Mouse (Mus musculus): ENCODE measurements around the gene Jph2. TPM values are rescaled to one million over a fixed set of nuclear protein-coding genes. Genes with fewer than 3 reads are reported as not detected.

The Jph2 gene
- polyA plus RNA-seq (2015; fragmentation: Nextera tagmentation; extraction: Ambion mirVana) = 0.38 and 0.49 TPM in 2 replicates

DNA sequence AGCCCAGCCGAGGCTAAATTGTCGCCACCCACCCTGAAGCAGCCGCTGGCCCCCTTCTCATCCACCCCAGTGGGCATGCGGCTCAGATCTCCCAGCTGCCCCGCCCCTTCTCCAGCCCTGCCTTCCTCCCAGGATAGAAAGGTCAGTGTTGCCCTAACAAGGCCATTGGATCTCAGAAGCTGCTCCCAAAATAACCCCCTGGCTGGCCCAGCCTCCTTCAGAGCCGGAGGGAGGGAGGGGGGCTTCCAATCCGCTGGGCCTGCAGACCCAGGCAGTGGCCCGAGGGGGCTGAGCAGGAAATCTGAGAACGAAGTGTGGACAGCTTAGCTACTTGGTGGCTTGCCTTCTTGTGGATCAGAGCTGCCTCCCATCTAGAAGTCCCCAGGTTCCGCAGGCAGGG lies at the start of gene Jph2:
TSS of gene Jph2 (minus strand) at position 89 of the 400 bp plus-strand sequence.
- 0 out of 2 replicates have a peak, but pooled peaks cover 9% of the 10 kb centered on the region for H3K27me3 ChIP-seq
- H3K27ac ChIP-seq = no peak within 1 kb of the TSS
- 16% methylated on average over 10 of the region's 10 CpGs for WGBS
- H3K4me1 ChIP-seq (replicated peaks) = peaks cover 8% of the 10 kb centered on the region; the same call in 1 of the 2 replicates
- no peak for ATAC-seq (ENCODE audit: low FRiP score)
- H3K36me3 ChIP-seq = no peaks in the 10 kb centered on the region
- no peaks in the 10 kb centered on the region for H3K9me3 ChIP-seq
- no peak within 1 kb of the TSS for H3K4me3 ChIP-seq
- peak within 1 kb of the TSS; percentile 21; the same call in 1 of the 2 replicates for H3K4me2 ChIP-seq
- H3K9ac ChIP-seq = peak within 1 kb of the TSS; percentile 15

DNA sequence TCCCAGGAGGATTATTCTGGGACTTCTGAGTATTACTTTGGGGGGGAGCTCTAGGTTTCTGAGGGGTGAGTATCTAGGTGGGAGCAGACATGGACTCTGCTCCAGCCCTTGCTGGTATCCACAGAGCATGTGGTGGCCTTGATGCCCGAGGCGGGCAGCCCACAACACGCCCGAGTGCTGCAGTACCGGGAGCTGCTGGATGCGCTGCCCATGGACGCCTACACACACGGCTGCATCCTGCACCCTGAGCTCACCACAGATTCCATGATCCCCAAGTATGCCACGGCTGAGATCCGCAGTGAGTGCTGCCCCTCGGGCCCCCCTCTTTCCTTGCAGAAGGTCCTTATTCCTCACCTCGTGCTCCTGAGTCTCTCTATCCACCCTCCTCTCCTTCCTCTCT lies 49.6 kb upstream of the Jph2 start:
- Histone ChIP-seq H3K9me3 (no peaks in the 10 kb centered on the region), H3K27ac (no peak overlapping the region), H3K4me2 (no peak overlapping the region), H3K27me3 (no peaks in the 10 kb centered on the region), H3K9ac (no peak overlapping the region), H3K36me3 (peaks cover 76% of the 10 kb centered on the region), H3K4me3 (no peak overlapping the region), H3K4me1 (replicated peaks) (peaks cover 24% of the 10 kb centered on the region)
- 79% methylated on average over 12 of the region's 12 CpGs for WGBS
- no peak for ATAC-seq (ENCODE audit: low FRiP score)

GRCm38 (mm10) chr2:163444017-163444416 lies 46.2 kb upstream of the Jph2 start:
- H3K9me3 ChIP-seq = no peaks in the 10 kb centered on the region
- no peak overlapping the region for H3K9ac ChIP-seq
- H3K4me2 ChIP-seq = no peak overlapping the region
- H3K27ac ChIP-seq = no peak overlapping the region
- peaks cover 50% of the 10 kb centered on the region for H3K4me1 ChIP-seq (replicated peaks)
- H3K27me3 ChIP-seq = no peaks in the 10 kb centered on the region
- H3K4me3 ChIP-seq = no peak overlapping the region
- H3K36me3 ChIP-seq = peaks cover 55% of the 10 kb centered on the region
- ATAC-seq (ENCODE audit: low FRiP score) = no peak
- 74% methylated on average over 7 of the region's 7 CpGs for WGBS

- 64% methylated on average over 6 of the region's 6 CpGs for WGBS
- Histone ChIP-seq H3K4me3 (no peak overlapping the region), H3K27ac (no peak overlapping the region), H3K27me3 (no peaks in the 10 kb centered on the region), H3K4me1 (replicated peaks) (peaks cover 50% of the 10 kb centered on the region), H3K9ac (no peak overlapping the region), H3K36me3 (peaks cover 50% of the 10 kb centered on the region), H3K4me2 (no peak overlapping the region), H3K9me3 (no peaks in the 10 kb centered on the region)
- no peak for ATAC-seq (ENCODE audit: low FRiP score)
Measured at GRCm38 (mm10) chr2:163443543-163443942, 45.8 kb upstream of the Jph2 start.

- Histone ChIP-seq H3K9ac (peak overlapping the region; percentile 96), H3K27ac (0 out of 2 replicates have a peak overlapping the region, but pooled peaks have one; percentile 94), H3K4me1 (replicated peaks) (peaks cover 54% of the 10 kb centered on the region), H3K36me3 (peaks cover 15% of the 10 kb centered on the region), H3K4me3 (peak overlapping the region; percentile 91), H3K9me3 (no peaks in the 10 kb centered on the region), H3K27me3 (no peaks in the 10 kb centered on the region), H3K4me2 (peak overlapping the region; percentile 75)
- WGBS = 79% methylated on average over 1 of the region's 1 CpGs
- ATAC-seq (ENCODE audit: low FRiP score) = no peak
Measured at GRCm38 (mm10) chr2:163439488-163439887, 41.7 kb upstream of the Jph2 start.

GRCm38 (mm10) chr2:163438619-163439451 lies 41.0 kb upstream of the Jph2 start:
- H3K4me2 ChIP-seq = peak overlapping the region; percentile 75
- H3K27me3 ChIP-seq = no peaks in the 10 kb centered on the region
- peak; percentile 79 for ATAC-seq (ENCODE audit: low FRiP score)
- peak overlapping the region; percentile 94 for H3K27ac ChIP-seq
- H3K4me3 ChIP-seq = peak overlapping the region; percentile 91
- peak overlapping the region; percentile 96 for H3K9ac ChIP-seq
- H3K4me1 ChIP-seq (replicated peaks) = peaks cover 49% of the 10 kb centered on the region
- 2% methylated on average over 25 of the region's 30 CpGs for WGBS
- H3K9me3 ChIP-seq = no peaks in the 10 kb centered on the region
- H3K36me3 ChIP-seq = peaks cover 15% of the 10 kb centered on the region

GRCm38 (mm10) chr2:163438246-163438618 lies 40.4 kb upstream of the Jph2 start, which contains the start of gene Gdap1l1:
TSS of gene Gdap1l1 (plus strand) at chr2:163438476.
- ATAC-seq (ENCODE audit: low FRiP score) = peak; percentile 83
- Histone ChIP-seq H3K4me3 (peak within 1 kb of the TSS; percentile 91), H3K9me3 (no peaks in the 10 kb centered on the region), H3K4me2 (peak within 1 kb of the TSS; percentile 75), H3K9ac (peak within 1 kb of the TSS; percentile 96), H3K27me3 (no peaks in the 10 kb centered on the region), H3K36me3 (peaks cover 15% of the 10 kb centered on the region), H3K4me1 (replicated peaks) (peaks cover 44% of the 10 kb centered on the region), H3K27ac (peak within 1 kb of the TSS; percentile 94)
- 1% methylated on average over 17 of the region's 18 CpGs for WGBS

DNA sequence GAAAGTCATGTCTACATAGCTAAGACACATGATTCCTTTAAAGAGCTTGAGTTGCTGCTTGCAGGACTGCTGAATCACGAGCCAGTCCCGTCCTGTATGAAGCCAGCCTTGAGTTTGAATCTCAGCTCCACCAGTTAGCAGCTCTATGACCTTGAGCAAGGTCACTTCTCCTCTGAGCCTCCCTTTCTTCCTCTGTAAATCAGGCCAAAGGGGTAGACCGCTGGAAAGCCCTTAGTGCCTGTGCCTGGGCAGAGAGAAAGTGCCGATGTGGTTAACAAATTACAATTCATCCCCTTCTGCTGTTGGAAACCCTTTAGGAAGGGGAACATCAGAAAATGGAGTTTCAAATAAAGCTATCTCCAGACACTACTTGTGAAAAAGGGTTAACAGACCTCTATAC lies 40.0 kb upstream of the Jph2 start:
- Histone ChIP-seq H3K36me3 (peaks cover 12% of the 10 kb centered on the region), H3K27me3 (no peaks in the 10 kb centered on the region), H3K4me3 (peak overlapping the region; percentile 91), H3K27ac (peak overlapping the region; percentile 94), H3K9ac (peak overlapping the region; percentile 96), H3K9me3 (no peaks in the 10 kb centered on the region), H3K4me2 (peak overlapping the region; percentile 75), H3K4me1 (replicated peaks) (peaks cover 43% of the 10 kb centered on the region)
- no peak for ATAC-seq (ENCODE audit: low FRiP score)
- 41% methylated on average over 4 of the region's 4 CpGs for WGBS

- Histone ChIP-seq H3K4me1 (replicated peaks) (peaks cover 8% of the 10 kb centered on the region), H3K4me3 (no peak overlapping the region), H3K4me2 (no peak overlapping the region), H3K27ac (no peak overlapping the region), H3K9me3 (no peaks in the 10 kb centered on the region), H3K36me3 (no peaks in the 10 kb centered on the region), H3K27me3 (no peaks in the 10 kb centered on the region), H3K9ac (no peak overlapping the region)
- ATAC-seq (ENCODE audit: low FRiP score) = no peak
- 17% methylated on average over 4 of the region's 4 CpGs for WGBS
Measured at GRCm38 (mm10) chr2:163433971-163434370, 36.2 kb upstream of the Jph2 start.

DNA sequence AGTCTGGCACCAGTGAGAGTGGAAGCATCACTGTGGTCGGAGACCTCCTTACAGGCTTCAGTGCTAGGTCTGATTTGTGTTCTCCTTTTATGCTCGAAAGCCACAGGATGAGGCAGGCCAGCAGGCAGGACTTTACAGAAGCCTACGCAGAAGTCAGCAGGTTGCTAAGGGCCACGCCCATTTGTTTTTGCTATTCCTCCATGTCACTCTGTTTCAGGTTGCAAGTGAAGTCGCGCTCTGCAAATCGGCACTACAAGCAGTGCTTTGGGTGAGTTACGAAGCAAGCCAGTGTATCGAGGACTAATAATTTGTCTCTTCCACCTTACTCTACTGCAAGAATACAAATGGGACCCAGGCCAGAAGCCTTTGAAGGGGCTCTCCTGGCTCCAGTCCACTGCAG lies 33.5 kb upstream of the Jph2 start:
- Histone ChIP-seq H3K9me3 (no peaks in the 10 kb centered on the region), H3K4me3 (no peak overlapping the region), H3K27me3 (no peaks in the 10 kb centered on the region), H3K9ac (no peak overlapping the region), H3K4me1 (replicated peaks) (0 out of 2 replicates have a peak, but pooled peaks cover 3% of the 10 kb centered on the region), H3K27ac (no peak overlapping the region), H3K36me3 (no peaks in the 10 kb centered on the region), H3K4me2 (no peak overlapping the region)
- no peak for ATAC-seq (ENCODE audit: low FRiP score)
- 90% methylated on average over 9 of the region's 9 CpGs for WGBS

DNA sequence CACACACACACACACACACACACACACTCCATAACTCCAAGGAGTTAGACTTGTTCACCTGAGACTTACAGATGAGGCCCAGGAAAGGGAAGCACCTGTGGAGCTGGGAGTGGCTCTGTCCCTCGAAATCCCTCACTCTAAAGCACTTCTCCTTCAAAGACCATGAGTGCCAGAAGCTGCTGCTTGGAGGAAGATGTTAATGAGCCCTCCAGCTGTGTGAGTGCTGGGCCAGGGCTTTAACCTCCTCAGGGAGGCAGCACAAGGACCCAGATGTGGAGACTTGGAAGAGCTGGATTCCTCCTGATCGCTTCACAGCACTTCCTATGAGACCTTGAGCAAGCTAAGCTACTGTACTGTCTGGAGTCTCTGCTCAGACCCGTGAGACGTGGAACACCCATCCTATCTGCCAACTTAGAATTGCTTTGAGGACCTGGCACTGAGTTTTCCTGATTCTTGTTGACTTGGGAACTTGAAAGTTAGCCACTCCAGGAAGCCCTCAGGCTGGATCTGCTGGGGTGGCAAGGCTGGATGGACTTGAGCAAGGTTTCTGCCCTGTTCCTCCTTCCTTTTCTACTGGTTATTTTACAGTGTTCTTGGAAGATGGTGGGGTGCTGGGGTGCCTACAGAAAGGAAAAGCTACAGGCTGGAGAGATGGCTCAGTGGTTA lies 30.7 kb upstream of the Jph2 start:
- Histone ChIP-seq H3K4me2 (no peak overlapping the region), H3K4me1 (replicated peaks) (0 out of 2 replicates have a peak, but pooled peaks cover 4% of the 10 kb centered on the region), H3K27ac (no peak overlapping the region), H3K9ac (no peak overlapping the region), H3K9me3 (no peaks in the 10 kb centered on the region), H3K36me3 (no peaks in the 10 kb centered on the region; the same call in 1 of the 2 replicates), H3K4me3 (no peak overlapping the region), H3K27me3 (no peaks in the 10 kb centered on the region)
- ATAC-seq (ENCODE audit: low FRiP score) = no peak
- 57% methylated on average over 4 of the region's 4 CpGs for WGBS

GRCm38 (mm10) chr2:163424597-163424996 lies 26.8 kb upstream of the Jph2 start, which contains the start of gene Oser1:
TSS of gene Oser1 (minus strand) at chr2:163424697.
- Histone ChIP-seq H3K36me3 (peaks cover 7% of the 10 kb centered on the region), H3K27me3 (no peaks in the 10 kb centered on the region), H3K4me3 (no peak within 1 kb of the TSS), H3K4me1 (replicated peaks) (peaks cover 20% of the 10 kb centered on the region), H3K4me2 (no peak within 1 kb of the TSS), H3K9ac (0 out of 2 replicates have a peak within 1 kb of the TSS, but pooled peaks have one; percentile 8), H3K9me3 (no peaks in the 10 kb centered on the region), H3K27ac (no peak within 1 kb of the TSS)
- WGBS = 82% methylated on average over 6 of the region's 6 CpGs
- ATAC-seq (ENCODE audit: low FRiP score) = no peak
